Mouse (Mus musculus) lung, adult 2 months (tissue): ENCODE measurements around the gene Ccnj. TPM values are rescaled to one million over a fixed set of nuclear protein-coding genes. Genes with fewer than 3 reads are reported as not detected.

Source experiments
- DNase-seq: peaks from one replicate; pipeline ENCODE4 v3.0.0; 2022
- H3K4me1 ChIP-seq: fragments of 200-500 bp; 2 replicates; pipeline ENCODE4 v1.6.1; 2011; ENCODE audit warnings: low read length; ENCODE audit not compliant: control insufficient read depth, insufficient read depth
- H3K4me3 ChIP-seq: fragments of 200-500 bp; replicated peaks from 2 replicates; pipeline ENCODE3; 2011; ENCODE audit warnings: low read depth, mild to moderate bottlenecking, control low read depth, low read length; ENCODE audit errors: extremely low read depth
- CTCF ChIP-seq: fragments of 200-500 bp; IDR thresholded peaks from 2 replicates; pipeline ENCODE4 v1.5.1; 2011; ENCODE audit warnings: mild to moderate bottlenecking, low read length, control low read depth; ENCODE audit not compliant: insufficient read depth
- POLR2A ChIP-seq: fragments of 200-500 bp; IDR thresholded peaks from 2 replicates; pipeline ENCODE4 v1.6.1; 2011; ENCODE audit warnings: low read depth, mild to moderate bottlenecking, control low read depth, low read length, borderline replicate concordance; ENCODE audit errors: extremely low read depth
- WGBS: fragments of 180-500 bp; shearing (Covaris S2); methylation state at CpG from one replicate; pipeline ENCODE4 v1.1.7; 2018; 5-methylcytosine and 5-hydroxymethylcytosine counted together
- polyA plus RNA-seq: library from polyadenylated mRNA; depleted of rRNA; stranded (reverse); fragments of >200 nt; gene quantifications from 2 replicates; pipeline ENCODE4 v1.2.3, GENCODE M21; 2012; rRNA removed

Gene Ccnj
- polyA plus RNA-seq, result 13.6 and 14.0 TPM in 2 replicates

DNA sequence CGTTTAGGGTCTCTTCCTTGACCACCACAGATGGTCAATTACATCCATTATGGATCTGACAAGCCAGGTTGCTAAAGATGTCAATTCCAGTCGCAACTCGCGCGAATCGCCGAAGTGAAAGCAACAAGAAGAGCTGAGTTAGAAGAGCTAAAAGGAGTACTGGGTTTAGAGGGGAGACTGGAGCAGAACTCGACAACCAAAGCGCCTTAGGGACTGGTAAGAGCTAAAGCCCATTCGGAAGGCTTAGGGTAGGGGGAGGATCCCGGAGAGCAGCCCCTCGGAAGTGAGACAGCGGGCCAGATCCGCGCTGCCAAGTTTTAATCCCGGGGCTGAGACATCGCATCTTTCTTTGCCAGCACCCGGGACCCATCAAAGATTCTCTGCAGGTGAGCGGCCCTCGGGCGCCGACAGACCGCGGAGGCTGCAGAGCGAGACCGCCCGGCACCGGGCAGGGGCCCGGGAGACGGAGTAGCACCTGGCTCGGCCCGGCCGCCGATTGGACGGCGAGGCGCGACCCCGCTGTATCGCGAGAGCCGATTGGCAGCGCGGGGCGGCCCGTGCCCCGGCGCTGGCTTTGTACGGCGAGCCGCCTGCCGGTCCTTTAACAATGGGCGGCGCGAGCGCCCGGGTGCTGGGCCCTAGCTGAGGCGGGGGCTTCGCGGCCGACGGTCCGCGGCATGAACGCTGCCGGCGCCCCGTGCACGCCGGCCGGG is at the start of gene Ccnj:
Gene Ccnj (plus strand): TSS at position 577 of the 713 bp plus-strand sequence.
- Histone ChIP-seq H3K4me3 (peak within 1 kb of the TSS; percentile 78), H3K4me1 (peaks cover 3% of the 10 kb centered on the region)
- peak; percentile 96 for DNase-seq
- TF ChIP-seq POLR2A (peak; percentile 64), CTCF (no peak)
- 0% methylated on average over 71 of the region's 71 CpGs for WGBS

DNA sequence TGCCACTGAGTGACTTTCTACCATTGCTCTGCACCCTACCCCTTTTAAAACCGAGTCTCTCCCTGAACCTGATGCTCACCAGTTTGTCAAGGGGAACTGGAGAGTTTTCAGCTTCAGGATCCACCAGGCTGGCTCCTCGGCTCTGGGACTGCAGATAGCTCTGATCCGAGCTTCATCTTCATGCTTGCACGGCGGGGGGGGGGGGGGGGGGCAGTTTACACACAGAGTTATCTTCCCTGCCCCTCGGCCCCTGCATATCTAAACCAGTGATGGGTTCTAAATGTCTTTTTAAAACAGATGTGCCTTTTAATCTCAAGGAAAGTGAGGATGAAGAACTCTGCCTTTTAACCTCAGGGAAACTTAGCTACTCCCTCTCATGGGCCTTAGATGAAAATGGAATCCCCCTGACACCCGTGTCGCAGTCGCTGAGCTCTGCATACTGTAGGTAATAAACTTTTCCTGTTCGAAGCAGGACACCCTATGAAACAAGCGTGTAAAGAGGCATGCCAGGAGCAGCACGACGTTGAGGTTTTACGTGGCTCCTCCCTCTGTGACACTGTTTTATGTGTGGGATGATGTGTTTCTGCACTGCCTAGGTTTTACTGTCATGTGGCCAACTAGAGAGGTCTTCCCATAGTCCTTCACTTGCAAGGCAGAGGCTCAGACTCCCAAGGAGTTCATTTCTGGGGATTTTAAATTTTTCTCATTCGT is 42.9 kb upstream of the Ccnj start:
- H3K4me1 ChIP-seq, result no peaks in the 10 kb centered on the region
- no peak for DNase-seq
- TF ChIP-seq POLR2A (no peak), CTCF (no peak)
- H3K4me3 ChIP-seq, result no peak overlapping the region
- 60% methylated on average over 15 of the region's 15 CpGs for WGBS

DNA sequence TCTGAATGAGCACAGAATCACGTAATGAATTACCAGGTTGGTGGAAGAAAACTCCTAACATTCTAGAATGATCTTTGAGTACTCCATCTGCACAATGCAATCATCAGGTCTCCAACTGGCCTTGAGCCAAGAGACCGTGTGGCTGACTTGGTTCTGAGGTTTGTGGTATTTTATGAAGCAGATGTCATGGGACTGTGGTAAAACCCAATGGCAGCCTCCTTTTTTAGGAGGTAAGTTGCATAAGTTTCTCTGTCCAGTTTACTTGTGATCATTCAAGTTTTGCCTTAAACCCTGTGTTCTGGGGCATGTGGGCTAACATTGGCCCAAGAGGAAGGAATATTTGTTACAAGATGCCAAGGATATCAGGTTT is 42.4 kb upstream of the Ccnj start:
- DNase-seq, result no peak
- 55% methylated on average over 2 of the region's 2 CpGs for WGBS
- Histone ChIP-seq H3K4me1 (no peaks in the 10 kb centered on the region), H3K4me3 (no peak overlapping the region)
- TF ChIP-seq CTCF (no peak), POLR2A (no peak)

DNA sequence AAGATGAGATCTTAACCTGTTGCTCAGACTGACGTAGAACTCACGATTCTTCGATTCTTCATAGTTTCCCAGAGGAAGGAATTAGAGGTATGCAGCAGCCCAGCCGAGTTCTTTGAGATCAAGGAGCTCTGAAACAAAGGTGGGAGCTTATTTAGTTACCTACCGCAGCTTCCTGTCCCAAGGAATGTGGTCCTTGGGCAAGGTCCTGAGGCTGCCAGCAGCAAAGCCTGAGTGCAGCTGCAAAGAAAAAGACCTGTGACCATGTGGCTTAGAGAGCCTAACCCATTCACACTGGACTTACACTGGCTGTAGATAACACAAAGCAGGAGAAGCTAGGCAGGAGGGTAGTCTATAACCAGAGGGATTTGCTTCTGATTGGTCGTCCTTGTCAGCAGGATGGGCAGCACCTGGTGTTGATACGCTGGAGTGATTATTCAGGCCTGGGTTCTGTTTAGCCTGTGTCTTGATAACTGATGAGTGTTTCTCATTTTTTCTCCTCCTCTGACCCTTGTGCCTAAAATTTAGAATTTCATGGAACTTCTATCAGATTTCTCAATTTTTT is 25.8 kb upstream of the Ccnj start:
- DNase-seq, result no peak
- no peaks in the 10 kb centered on the region for H3K4me1 ChIP-seq
- WGBS, result 45% methylated on average over 7 of the region's 7 CpGs
- H3K4me3 ChIP-seq, result no peak overlapping the region
- TF ChIP-seq CTCF (no peak), POLR2A (no peak)

DNA sequence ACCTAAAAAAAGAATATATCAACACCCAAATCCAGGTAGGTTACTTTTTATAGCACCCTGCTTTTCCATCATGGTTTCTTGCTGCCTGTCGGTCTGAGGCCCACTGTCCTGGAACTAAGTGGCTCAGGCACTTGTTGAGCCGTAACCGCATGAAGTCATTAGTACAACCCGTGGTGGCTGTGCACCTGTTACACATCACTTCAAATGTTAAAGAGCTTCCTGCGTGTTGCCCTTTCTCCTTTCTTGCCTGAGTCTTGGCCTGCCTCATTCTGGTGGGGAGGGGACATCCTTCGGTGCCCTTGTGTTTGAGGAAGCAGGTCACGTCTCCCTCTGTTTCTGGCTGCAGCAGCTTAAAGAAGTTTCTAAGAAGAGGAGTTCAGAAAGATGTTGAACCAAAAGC is 21.2 kb upstream of the Ccnj start:
- Histone ChIP-seq H3K4me1 (no peaks in the 10 kb centered on the region), H3K4me3 (no peak overlapping the region)
- TF ChIP-seq POLR2A (no peak), CTCF (no peak)
- WGBS, result 57% methylated on average over 7 of the region's 7 CpGs
- no peak for DNase-seq

DNA sequence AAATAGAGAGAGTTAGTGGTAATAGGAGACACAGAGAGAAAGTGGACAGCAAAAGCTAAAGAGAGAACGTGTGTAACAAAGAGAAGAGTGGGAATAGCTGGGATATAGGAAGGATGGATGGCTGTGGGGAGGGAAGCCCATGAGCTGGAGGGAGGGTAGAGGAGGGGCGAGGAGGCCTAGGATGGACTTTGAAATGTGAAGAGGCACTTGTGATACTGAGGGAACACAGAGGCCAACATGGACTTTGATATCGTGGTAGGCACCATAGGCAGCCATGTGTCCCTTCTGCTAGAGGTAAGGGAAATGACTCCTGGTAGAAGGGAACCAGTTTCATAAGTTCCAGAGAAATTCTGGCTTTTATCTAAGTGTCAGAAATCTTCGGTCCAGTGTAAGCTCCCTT is 19.2 kb upstream of the Ccnj start:
- Histone ChIP-seq H3K4me3 (no peak overlapping the region), H3K4me1 (no peaks in the 10 kb centered on the region)
- no peak for TF ChIP-seq CTCF
- TF ChIP-seq POLR2A, result no peak
- DNase-seq, result no peak
- WGBS, result 80% methylated on average over 4 of the region's 4 CpGs

DNA sequence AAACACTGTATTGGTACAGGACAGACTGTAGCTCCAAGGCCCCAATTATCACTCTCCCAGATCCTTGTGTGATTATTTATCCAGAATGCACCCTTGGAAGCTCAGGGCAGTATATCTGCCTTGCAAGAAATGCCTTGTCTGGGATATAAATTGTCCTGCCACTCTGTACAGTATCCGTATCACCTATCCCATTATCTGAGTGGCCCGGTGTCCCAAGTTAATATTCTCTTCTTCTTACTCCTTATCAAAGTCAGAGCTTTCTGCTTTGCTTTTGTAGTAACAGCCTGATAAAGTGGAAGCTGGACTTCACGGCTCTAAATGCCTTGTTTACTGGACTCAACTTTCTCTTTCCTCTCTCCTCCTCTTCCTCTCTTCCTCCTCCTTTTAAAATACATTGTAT is 18.3 kb upstream of the Ccnj start:
- Histone ChIP-seq H3K4me1 (no peaks in the 10 kb centered on the region), H3K4me3 (no peak overlapping the region)
- 51% methylated on average over 3 of the region's 3 CpGs for WGBS
- TF ChIP-seq POLR2A, result no peak
- no peak for TF ChIP-seq CTCF
- no peak for DNase-seq

DNA sequence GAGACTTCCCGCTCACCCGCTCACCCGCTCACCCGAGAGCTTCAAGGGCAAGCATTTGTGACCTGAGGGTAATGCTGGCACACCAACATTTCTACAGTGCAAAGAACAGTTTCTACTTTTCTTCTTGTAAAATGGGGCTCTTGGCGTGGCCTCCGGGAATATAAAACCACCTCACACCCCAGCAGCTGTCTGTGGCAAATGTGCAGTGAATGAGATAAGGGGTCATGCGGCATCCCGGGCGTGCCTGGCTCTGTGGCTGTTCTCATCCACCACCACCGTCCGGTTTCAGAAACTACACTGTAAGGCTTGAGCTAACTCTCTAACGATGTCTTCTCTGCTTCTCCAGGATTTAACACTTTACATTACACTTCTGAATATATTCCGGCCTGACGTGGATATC is 17.7 kb upstream of the Ccnj start:
- no peak for DNase-seq
- WGBS, result 59% methylated on average over 14 of the region's 14 CpGs
- no peak overlapping the region for H3K4me3 ChIP-seq
- TF ChIP-seq POLR2A, result no peak
- TF ChIP-seq CTCF, result no peak
- no peaks in the 10 kb centered on the region for H3K4me1 ChIP-seq

DNA sequence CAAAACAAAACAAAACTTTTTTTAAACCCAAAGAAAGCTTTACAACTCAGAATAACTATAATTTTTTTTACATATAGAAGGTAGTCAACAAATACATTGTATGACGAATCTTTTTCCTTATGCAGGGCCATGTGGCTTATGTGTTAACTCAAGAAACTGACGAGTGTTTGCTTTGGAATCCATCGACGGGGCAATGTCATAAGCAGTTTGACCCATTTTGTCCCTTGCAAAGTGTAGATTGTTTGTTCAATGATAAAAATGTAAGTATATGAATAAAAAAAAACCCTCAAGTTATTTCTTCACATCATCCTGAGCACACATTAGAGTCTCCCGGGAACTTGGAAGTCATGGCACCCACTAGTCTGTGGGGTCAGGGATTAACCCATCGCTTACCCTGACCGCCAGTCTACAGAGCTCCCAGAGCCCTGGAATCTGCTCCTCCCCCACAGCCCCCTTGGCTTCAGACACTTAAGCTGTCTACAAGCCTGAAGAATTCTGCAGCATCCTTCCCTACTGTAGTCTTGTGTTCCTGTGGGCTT is 15.4 kb upstream of the Ccnj start:
- H3K4me3 ChIP-seq, result no peak overlapping the region
- H3K4me1 ChIP-seq, result no peaks in the 10 kb centered on the region
- TF ChIP-seq POLR2A, result no peak
- no peak for TF ChIP-seq CTCF
- 51% methylated on average over 7 of the region's 7 CpGs for WGBS
- no peak for DNase-seq
